Mouse (Mus musculus) kidney, postnatal 25 days (tissue): ENCODE data around the gene Tent5b.

Source experiments
- DNase-seq, 2 experiments: peaks; one replicate each; pipeline ENCODE4 v3.0.0; 2021; ENCODE audit warnings: mixed read lengths in 2 of 2

Gene Tent5b

GRCm38 (mm10) chr4:133479458-133480184 lies at the start of gene Tent5b:
Gene Tent5b (plus strand): TSS chr4:133480132.
- peak; percentile 100 for DNase-seq

GRCm38 (mm10) chr4:133431508-133431907 lies 48.4 kb upstream of the Tent5b start:
- DNase-seq = no peak

GRCm38 (mm10) chr4:133432560-133433171 lies 47.3 kb upstream of the Tent5b start:
- DNase-seq = no peak

GRCm38 (mm10) chr4:133435921-133436320 lies 44.0 kb upstream of the Tent5b start:
- DNase-seq = no peak

GRCm38 (mm10) chr4:133439460-133440376 lies 40.2 kb upstream of the Tent5b start:
- no peak for DNase-seq

- DNase-seq = no peak
These were observed 39.5 kb upstream of the Tent5b start for GRCm38 (mm10) chr4:133440377-133440795.

- no peak for DNase-seq
These were observed 37.7 kb upstream of the Tent5b start for GRCm38 (mm10) chr4:133442194-133442593.

GRCm38 (mm10) chr4:133443085-133443484 lies 36.8 kb upstream of the Tent5b start:
- no peak for DNase-seq

GRCm38 (mm10) chr4:133445727-133446126 lies 34.2 kb upstream of the Tent5b start:
- no peak for DNase-seq

GRCm38 (mm10) chr4:133447366-133447765 lies 32.6 kb upstream of the Tent5b start:
- no peak for DNase-seq

GRCm38 (mm10) chr4:133447967-133448366 lies 32.0 kb upstream of the Tent5b start:
- DNase-seq = no peak

GRCm38 (mm10) chr4:133448708-133449388 lies 31.1 kb upstream of the Tent5b start:
- DNase-seq = no peak

- peak in 1 of 2 experiments; percentile 69 for DNase-seq
These were observed 30.2 kb upstream of the Tent5b start for GRCm38 (mm10) chr4:133449726-133450125.

GRCm38 (mm10) chr4:133451536-133451935 lies 28.4 kb upstream of the Tent5b start:
- peak; percentile 78 to 93 for DNase-seq

- no peak for DNase-seq
These were observed 27.5 kb upstream of the Tent5b start for GRCm38 (mm10) chr4:133452433-133452832.

- no peak for DNase-seq
These were observed 21.9 kb upstream of the Tent5b start for GRCm38 (mm10) chr4:133458044-133458443.

- no peak for DNase-seq
These were observed 19.9 kb upstream of the Tent5b start for GRCm38 (mm10) chr4:133460006-133460405.

- no peak for DNase-seq
These were observed 19.1 kb upstream of the Tent5b start for GRCm38 (mm10) chr4:133460796-133461325.

- DNase-seq = no peak
These were observed 18.6 kb upstream of the Tent5b start for GRCm38 (mm10) chr4:133461362-133461761.

- peak in 1 of 2 experiments; percentile 16 for DNase-seq
These were observed 16.7 kb upstream of the Tent5b start for GRCm38 (mm10) chr4:133463184-133463583.

GRCm38 (mm10) chr4:133468080-133468479 lies 11.9 kb upstream of the Tent5b start:
- peak; percentile 87 to 93 for DNase-seq

GRCm38 (mm10) chr4:133469122-133469521 lies 10.8 kb upstream of the Tent5b start:
- peak; percentile 19 to 62 for DNase-seq
